Mouse (Mus musculus) right cerebral cortex, postnatal 25 days (tissue): ENCODE data around the gene Ccl12.

Source experiments
- DNase-seq: peaks from one replicate; pipeline ENCODE4 v3.0.0; 2022

Ccl12 gene

DNA sequence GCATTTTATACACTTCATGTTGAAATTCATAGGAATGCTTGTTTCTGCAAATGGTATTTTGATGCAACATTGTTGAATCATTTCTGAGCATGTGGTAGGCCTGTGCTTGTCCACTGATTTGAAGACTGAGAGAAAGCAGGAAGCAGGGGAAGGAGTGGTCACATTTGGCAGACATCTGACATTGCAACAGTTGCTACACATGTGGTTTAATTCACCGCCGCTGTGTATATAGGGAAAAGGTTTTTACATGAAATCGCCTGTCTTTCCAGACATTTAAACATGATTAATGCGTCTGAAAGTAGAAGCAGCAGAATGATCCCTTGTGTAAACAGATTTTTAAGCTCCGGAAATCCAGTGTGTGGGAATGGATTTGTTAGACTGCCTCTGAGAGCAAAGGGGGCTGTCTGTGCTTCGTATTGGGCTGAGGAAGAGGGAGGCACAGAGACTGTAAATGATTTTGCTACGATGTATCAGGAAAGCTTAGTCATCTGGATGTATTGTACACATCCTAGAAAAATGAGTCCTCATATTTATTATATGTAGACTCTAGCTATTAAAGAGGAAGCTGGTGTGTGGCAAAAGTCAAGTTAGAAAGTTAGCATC, 37.9 kb downstream of the Ccl12 start:
- DNase-seq = no peak
